Mouse (Mus musculus) kidney, embryonic 15.5 days (tissue): ENCODE measurements around the gene Fadd. TPM values are rescaled to one million over a fixed set of nuclear protein-coding genes. Genes with fewer than 3 reads are reported as not detected.

Experiments used
- ATAC-seq: fragments of 200-750 bp; cut with Nextera tagmentation; replicated peaks from 2 replicates; pipeline ENCODE4 v1.8.0; 2017; ENCODE audit warnings: moderate TSS enrichment; ENCODE audit not compliant: low FRiP score
- H3K27ac ChIP-seq: fragments of 300-500 bp; sonication (generic); 2 replicates; pipeline ENCODE4 v1.5.1; 2015; ENCODE audit warnings: mild to moderate bottlenecking, inconsistent platforms
- H3K27me3 ChIP-seq: fragments of 300-500 bp; sonication (generic); 2 replicates; pipeline ENCODE4 v1.6.1; 2015; ENCODE audit warnings: inconsistent platforms
- H3K36me3 ChIP-seq: fragments of 300-500 bp; sonication (generic); 2 replicates; pipeline ENCODE4 v1.6.1; 2015; ENCODE audit warnings: inconsistent platforms
- H3K4me1 ChIP-seq: fragments of 300-500 bp; sonication (generic); 2 replicates; pipeline ENCODE4 v1.6.1; 2015; ENCODE audit warnings: inconsistent platforms
- H3K4me2 ChIP-seq: fragments of 300-500 bp; sonication (generic); 2 replicates; pipeline ENCODE4 v1.6.1; 2015; ENCODE audit warnings: moderate library complexity, mild to moderate bottlenecking, inconsistent platforms
- H3K4me3 ChIP-seq: fragments of 300-500 bp; sonication (generic); replicated peaks from 2 replicates; pipeline ENCODE4 v1.5.1; 2015; ENCODE audit warnings: mild to moderate bottlenecking, inconsistent platforms
- H3K9ac ChIP-seq: fragments of 300-500 bp; sonication (generic); 2 replicates; pipeline ENCODE4 v1.6.1; 2015; ENCODE audit warnings: mild to moderate bottlenecking, inconsistent platforms
- H3K9me3 ChIP-seq: fragments of 300-500 bp; sonication (generic); replicated peaks from 2 replicates; pipeline ENCODE4 v1.6.1; 2016; ENCODE audit warnings: inconsistent platforms
- WGBS: fragments of 180-500 bp; shearing (Covaris S2); methylation state at CpG from one replicate; pipeline ENCODE4 v1.1.7; 2015; ENCODE audit warnings: mixed read lengths; 5-methylcytosine and 5-hydroxymethylcytosine counted together
- polyA plus RNA-seq: library from polyadenylated mRNA; unstranded; fragments of >200 nt; fragmentation: Nextera tagmentation; extraction: Ambion mirVana; gene quantifications from 2 replicates; pipeline ENCODE4 v1.2.1, GENCODE M21; 2015

Gene Fadd
- polyA plus RNA-seq, 1 experiment from 2014 or later: 13.7 TPM

GRCm38 (mm10) chr7:144571598-144571997 lies 10.7 kb downstream of the Fadd start:
- H3K4me1 ChIP-seq: no peaks in the 10 kb centered on the region
- ATAC-seq: peak; percentile 52; the same call in 1 of the 2 replicates
- no peak overlapping the region for H3K9ac ChIP-seq
- peak overlapping the region; percentile 54; the same call in 1 of the 2 replicates for H3K27ac ChIP-seq
- no peak overlapping the region for H3K4me3 ChIP-seq
- no peaks in the 10 kb centered on the region for H3K36me3 ChIP-seq
- H3K4me2 ChIP-seq: no peak overlapping the region
- H3K27me3 ChIP-seq: no peaks in the 10 kb centered on the region
- no peaks in the 10 kb centered on the region for H3K9me3 ChIP-seq

- Histone ChIP-seq H3K4me2 (no peak overlapping the region), H3K4me1 (0 out of 2 replicates have a peak, but pooled peaks cover 1% of the 10 kb centered on the region), H3K27me3 (no peaks in the 10 kb centered on the region), H3K36me3 (no peaks in the 10 kb centered on the region), H3K4me3 (no peak overlapping the region), H3K27ac (no peak overlapping the region), H3K9ac (no peak overlapping the region), H3K9me3 (no peaks in the 10 kb centered on the region)
- ATAC-seq: no peak
- WGBS: 66% methylated on average over 7 of the region's 7 CpGs
Measured at GRCm38 (mm10) chr7:144569428-144569827, 12.8 kb downstream of the Fadd start.

- H3K4me1 ChIP-seq: peaks cover 7% of the 10 kb centered on the region; the same call in 1 of the 2 replicates
- no peak overlapping the region for H3K4me3 ChIP-seq
- H3K36me3 ChIP-seq: no peaks in the 10 kb centered on the region
- H3K9me3 ChIP-seq: no peaks in the 10 kb centered on the region
- no peak for ATAC-seq
- no peak overlapping the region for H3K4me2 ChIP-seq
- H3K27me3 ChIP-seq: no peaks in the 10 kb centered on the region
- H3K27ac ChIP-seq: no peak overlapping the region
- H3K9ac ChIP-seq: no peak overlapping the region
Measured at GRCm38 (mm10) chr7:144568091-144568490, 14.2 kb downstream of the Fadd start.

- Histone ChIP-seq H3K9ac (no peak overlapping the region), H3K9me3 (no peaks in the 10 kb centered on the region), H3K27me3 (no peaks in the 10 kb centered on the region), H3K27ac (no peak overlapping the region), H3K4me1 (peaks cover 7% of the 10 kb centered on the region; the same call in 1 of the 2 replicates), H3K4me2 (no peak overlapping the region), H3K36me3 (no peaks in the 10 kb centered on the region), H3K4me3 (no peak overlapping the region)
- 75% methylated on average over 3 of the region's 3 CpGs for WGBS
- ATAC-seq: no peak
Measured at GRCm38 (mm10) chr7:144566921-144567682, 15.2 kb downstream of the Fadd start.

GRCm38 (mm10) chr7:144563456-144564155 lies 18.7 kb downstream of the Fadd start:
- no peak for ATAC-seq
- H3K4me1 ChIP-seq: peaks cover 7% of the 10 kb centered on the region; the same call in 1 of the 2 replicates
- H3K4me2 ChIP-seq: no peak overlapping the region
- no peak overlapping the region for H3K9ac ChIP-seq
- 63% methylated on average over 9 of the region's 9 CpGs for WGBS
- no peaks in the 10 kb centered on the region for H3K9me3 ChIP-seq
- H3K27me3 ChIP-seq: no peaks in the 10 kb centered on the region
- peak overlapping the region; percentile 45; the same call in 1 of the 2 replicates for H3K27ac ChIP-seq
- no peaks in the 10 kb centered on the region for H3K36me3 ChIP-seq
- H3K4me3 ChIP-seq: no peak overlapping the region

GRCm38 (mm10) chr7:144562016-144562415 lies 20.2 kb downstream of the Fadd start:
- ATAC-seq: no peak
- Histone ChIP-seq H3K27me3 (no peaks in the 10 kb centered on the region), H3K9me3 (no peaks in the 10 kb centered on the region), H3K4me1 (peaks cover 7% of the 10 kb centered on the region; the same call in 1 of the 2 replicates), H3K27ac (no peak overlapping the region), H3K4me3 (no peak overlapping the region), H3K9ac (no peak overlapping the region), H3K4me2 (no peak overlapping the region), H3K36me3 (no peaks in the 10 kb centered on the region)
- WGBS: 9% methylated on average over 3 of the region's 3 CpGs

- no peaks in the 10 kb centered on the region for H3K9me3 ChIP-seq
- no peak overlapping the region for H3K27ac ChIP-seq
- H3K27me3 ChIP-seq: 0 out of 2 replicates have a peak, but pooled peaks cover 3% of the 10 kb centered on the region
- no peaks in the 10 kb centered on the region for H3K36me3 ChIP-seq
- WGBS: 87% methylated on average over 4 of the region's 4 CpGs
- no peak overlapping the region for H3K4me2 ChIP-seq
- peaks cover 7% of the 10 kb centered on the region; the same call in 1 of the 2 replicates for H3K4me1 ChIP-seq
- no peak overlapping the region for H3K4me3 ChIP-seq
- no peak for ATAC-seq
- no peak overlapping the region for H3K9ac ChIP-seq
Measured at GRCm38 (mm10) chr7:144560594-144560993, 21.7 kb downstream of the Fadd start.

- H3K27me3 ChIP-seq: 0 out of 2 replicates have a peak, but pooled peaks cover 3% of the 10 kb centered on the region
- H3K4me1 ChIP-seq: peaks cover 8% of the 10 kb centered on the region
- WGBS: 45% methylated on average over 6 of the region's 6 CpGs
- H3K9me3 ChIP-seq: no peaks in the 10 kb centered on the region
- no peak overlapping the region for H3K9ac ChIP-seq
- H3K4me3 ChIP-seq: no peak overlapping the region
- no peak overlapping the region for H3K27ac ChIP-seq
- no peak overlapping the region for H3K4me2 ChIP-seq
- ATAC-seq: no peak
- no peaks in the 10 kb centered on the region for H3K36me3 ChIP-seq
Measured at GRCm38 (mm10) chr7:144558552-144558951, 23.7 kb downstream of the Fadd start.

- peak overlapping the region; percentile 88 for H3K4me2 ChIP-seq
- H3K9me3 ChIP-seq: no peaks in the 10 kb centered on the region
- ATAC-seq: no peak
- peak overlapping the region; percentile 99 for H3K4me3 ChIP-seq
- 25% methylated on average over 8 of the region's 8 CpGs for WGBS
- peaks cover 32% of the 10 kb centered on the region for H3K4me1 ChIP-seq
- H3K27ac ChIP-seq: peak overlapping the region; percentile 64; the same call in 1 of the 2 replicates
- peak overlapping the region; percentile 94 for H3K9ac ChIP-seq
- H3K36me3 ChIP-seq: peaks cover 29% of the 10 kb centered on the region
- H3K27me3 ChIP-seq: 0 out of 2 replicates have a peak, but pooled peaks cover 3% of the 10 kb centered on the region
Measured at GRCm38 (mm10) chr7:144554123-144554472, 28.2 kb downstream of the Fadd start.

- under 1% methylated on average over 97 of the region's 97 CpGs for WGBS
- 0 out of 2 replicates have a peak, but pooled peaks cover 3% of the 10 kb centered on the region for H3K27me3 ChIP-seq
Measured at GRCm38 (mm10) chr7:144553237-144554122, 28.8 kb downstream of the Fadd start, which contains the start of gene Ppfia1. Ppfia1 (minus strand) TSS chr7:144553729.

GRCm38 (mm10) chr7:144552274-144552673 lies 30.0 kb downstream of the Fadd start:
- no peaks in the 10 kb centered on the region for H3K9me3 ChIP-seq
- 90% methylated on average over 8 of the region's 8 CpGs for WGBS
- ATAC-seq: no peak
- H3K36me3 ChIP-seq: peaks cover 43% of the 10 kb centered on the region
- peak overlapping the region; percentile 88 for H3K4me2 ChIP-seq
- H3K27ac ChIP-seq: no peak overlapping the region
- H3K4me3 ChIP-seq: peak overlapping the region; percentile 99
- H3K27me3 ChIP-seq: 0 out of 2 replicates have a peak, but pooled peaks cover 3% of the 10 kb centered on the region
- peaks cover 32% of the 10 kb centered on the region for H3K4me1 ChIP-seq
- peak overlapping the region; percentile 94 for H3K9ac ChIP-seq

More at GRCm38 (mm10) chr7:144553237-144554122, 28.8 kb downstream of the Fadd start, which contains the start of gene Ppfia1:
- peak within 1 kb of the TSS; percentile 75 for H3K27ac ChIP-seq
- H3K4me3 ChIP-seq: peak within 1 kb of the TSS; percentile 99
- peaks cover 34% of the 10 kb centered on the region for H3K36me3 ChIP-seq
- ATAC-seq: peak; percentile 97
- H3K4me2 ChIP-seq: peak within 1 kb of the TSS; percentile 88
- H3K9me3 ChIP-seq: no peaks in the 10 kb centered on the region
- peaks cover 32% of the 10 kb centered on the region for H3K4me1 ChIP-seq
- H3K9ac ChIP-seq: peak within 1 kb of the TSS; percentile 94
